Mouse (Mus musculus): ENCODE data around the gene Ttll1.

- TF ChIP-seq CTCF (IDR thresholded peaks at IDR 0.05) (peak; percentile 59), EP300 (IDR thresholded peaks at IDR 0.05) (no peak)
Observed at GRCm38 (mm10) chr15:83464905-83465650, 45.6 kb downstream of the Ttll1 start.
